Mouse (Mus musculus): Measurements from ENCODE around the gene Npnt.

Gene Npnt

DNA sequence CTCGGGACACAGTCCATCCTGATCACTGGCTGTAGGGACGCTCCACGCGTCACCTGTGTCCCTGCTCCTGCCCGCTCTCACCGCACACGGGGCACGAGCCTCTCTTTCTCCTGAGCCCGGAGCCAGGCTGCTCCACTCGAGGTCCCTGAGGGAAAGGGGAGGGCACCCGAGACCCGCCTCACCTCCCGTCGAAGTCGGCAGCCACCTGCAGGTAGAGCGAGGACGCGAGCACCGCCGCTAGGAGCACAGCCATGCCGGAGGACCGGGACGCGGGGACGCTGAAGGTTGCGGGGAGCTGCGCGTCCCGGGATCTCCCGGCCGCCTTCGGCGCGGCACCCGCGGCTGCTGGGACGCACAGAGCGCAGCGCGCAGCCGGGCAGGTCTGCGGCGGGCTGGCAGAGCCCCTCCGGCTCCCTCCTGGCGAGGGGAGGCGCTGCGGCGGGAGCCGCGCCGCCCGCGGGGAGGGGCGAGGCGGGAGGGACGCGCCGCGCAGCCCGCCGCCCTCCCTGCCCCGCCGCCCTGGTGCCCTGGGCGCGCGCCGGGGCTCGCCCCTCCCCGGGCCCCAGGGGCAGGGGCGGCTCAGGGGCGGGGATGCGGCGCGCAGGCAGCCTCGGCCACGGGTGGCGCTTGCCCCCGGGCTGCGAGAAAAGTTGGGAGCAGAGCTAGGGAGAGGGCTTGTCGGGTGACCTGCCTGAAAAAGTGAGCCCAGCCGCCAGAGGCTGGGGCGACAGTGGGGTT, at the start of gene Npnt:
Gene Npnt, minus strand, starts transcription at position 501 of the 738 bp plus-strand sequence.
- peak; percentile 31 for DNase-seq

DNA sequence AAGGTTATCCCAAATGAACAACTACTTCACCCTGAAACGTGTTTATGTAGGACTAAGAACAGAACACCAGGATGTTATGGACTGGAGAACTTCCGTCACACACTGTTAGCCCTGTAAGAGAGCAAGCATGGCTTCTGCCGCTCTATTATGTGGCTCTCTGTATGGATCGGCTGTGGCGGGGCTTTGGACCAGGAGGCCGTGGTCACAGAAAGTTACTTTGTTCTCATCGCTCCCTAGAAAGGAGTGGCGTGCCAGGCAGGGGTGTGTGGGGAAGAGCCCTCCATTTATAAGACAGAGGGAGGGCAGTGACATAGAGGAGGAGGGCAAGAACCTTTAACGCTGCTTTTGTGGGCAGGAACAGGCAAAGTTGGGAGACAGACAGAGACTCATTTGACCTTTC, 46.2 kb upstream of the Npnt start:
- no peak for DNase-seq

DNA sequence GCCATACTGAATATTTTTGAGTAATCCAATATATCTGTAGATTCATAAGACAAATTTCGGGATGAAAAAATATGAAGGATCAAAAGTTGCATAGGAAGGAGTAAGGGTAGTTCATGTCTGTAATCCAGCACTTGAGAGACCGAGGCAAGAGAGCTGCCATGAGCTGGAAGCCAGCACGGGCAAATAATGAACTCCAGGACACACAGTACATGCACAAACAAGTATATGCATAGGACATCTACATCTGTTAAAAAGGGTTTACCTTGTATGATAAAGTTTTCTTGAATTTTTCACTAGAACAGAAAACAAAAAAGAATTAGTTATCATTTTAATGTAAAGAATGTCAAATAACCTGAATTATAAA, 45.8 kb upstream of the Npnt start:
- DNase-seq: no peak

- no peak for DNase-seq
These were observed 45.2 kb upstream of the Npnt start for GRCm38 (mm10) chr3:132995172-132995903.

- no peak for DNase-seq
These were observed 36.1 kb upstream of the Npnt start for GRCm38 (mm10) chr3:132986188-132986587.

DNA sequence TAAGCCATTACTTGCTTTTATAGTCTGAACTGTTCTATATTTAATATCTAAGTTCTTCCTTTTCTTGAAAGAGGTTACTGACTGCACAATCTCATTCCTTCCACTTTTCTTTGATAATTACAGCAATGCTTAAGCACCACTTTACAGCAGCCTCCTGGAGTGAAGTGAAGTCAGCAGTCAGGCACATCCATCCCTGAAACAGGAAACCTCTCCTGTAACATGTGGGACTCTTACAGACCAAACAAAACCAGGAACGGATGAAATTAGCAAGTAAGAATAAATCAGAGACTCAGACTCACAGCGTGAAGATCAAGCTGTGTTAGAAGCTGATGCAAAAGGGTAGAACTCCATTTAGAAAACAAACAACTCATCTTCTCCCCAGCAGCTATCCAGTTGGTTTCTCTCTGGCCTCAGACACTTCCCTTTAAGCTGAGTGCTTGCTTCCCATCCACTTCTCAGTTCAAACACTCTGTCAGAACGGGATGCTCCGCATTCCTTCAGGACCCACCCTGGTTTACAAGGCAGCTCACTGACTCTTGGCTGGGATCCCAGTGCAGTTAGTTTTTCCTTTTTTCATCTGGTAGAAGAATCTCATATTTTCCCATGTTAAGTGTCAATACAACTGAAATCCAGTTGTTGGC, 33.9 kb upstream of the Npnt start:
- no peak for DNase-seq

GRCm38 (mm10) chr3:132981968-132982367, 31.9 kb upstream of the Npnt start:
- DNase-seq: no peak

GRCm38 (mm10) chr3:132979781-132980461, 29.8 kb upstream of the Npnt start:
- no peak for DNase-seq

GRCm38 (mm10) chr3:132966255-132966654, 16.2 kb upstream of the Npnt start:
- DNase-seq: no peak

GRCm38 (mm10) chr3:132964715-132965507, 14.8 kb upstream of the Npnt start:
- no peak for DNase-seq

DNA sequence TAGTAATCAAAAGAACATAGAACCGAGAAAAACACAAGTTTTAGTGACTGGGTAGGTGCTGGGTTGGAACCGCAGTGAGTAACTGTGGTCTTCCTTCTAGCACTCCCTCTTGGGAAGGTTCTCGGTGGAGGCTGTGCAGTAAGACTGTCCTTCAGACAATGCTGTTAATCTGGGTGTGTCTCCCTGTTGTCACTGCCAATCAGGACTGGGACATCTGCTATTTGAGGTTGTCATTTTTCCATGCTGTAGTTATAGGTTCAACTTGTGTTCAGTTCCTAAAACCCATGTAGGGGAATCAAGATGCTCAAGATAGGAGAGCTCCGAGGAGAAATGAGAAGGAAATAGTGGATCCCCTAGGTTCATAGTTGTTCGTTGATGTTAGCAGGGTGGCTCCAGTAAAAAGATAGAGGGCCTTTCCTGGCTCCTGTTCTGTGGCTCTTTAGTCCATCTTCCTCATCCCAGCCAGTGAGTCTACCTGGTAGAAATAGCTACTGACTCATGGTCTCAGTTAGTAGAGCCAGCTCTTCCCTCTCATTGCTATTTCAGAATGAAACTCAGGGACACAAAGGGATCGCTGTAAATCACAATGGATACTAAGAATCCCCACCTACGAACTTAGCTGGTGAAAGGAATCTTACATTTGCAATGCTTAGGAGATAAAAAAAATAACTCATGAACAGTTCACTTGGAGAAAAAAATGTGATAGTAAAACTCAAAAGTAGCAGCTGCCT, 12.7 kb upstream of the Npnt start:
- no peak for DNase-seq

DNA sequence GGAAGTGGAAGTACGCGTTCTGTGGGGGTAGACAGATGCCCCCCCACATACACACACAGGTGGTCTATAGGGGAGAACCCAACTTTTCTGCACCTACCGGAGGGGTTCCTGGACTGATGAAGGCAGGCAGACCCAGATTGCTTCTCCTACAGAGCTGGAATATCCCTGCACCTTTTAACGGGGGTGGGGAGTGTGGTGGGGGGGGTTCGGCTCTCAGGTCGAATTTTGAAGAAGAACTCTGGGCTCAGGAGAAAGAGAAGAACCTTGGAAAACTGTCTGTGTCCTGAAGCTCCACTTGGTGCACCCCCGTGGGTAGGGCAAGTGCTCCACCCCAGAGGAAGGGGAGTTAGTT, 414 bp upstream of the Npnt start:
- no peak for DNase-seq

- peak; percentile 14 for DNase-seq
These were observed 706 bp downstream of the Npnt start for GRCm38 (mm10) chr3:132949380-132949790.

DNA sequence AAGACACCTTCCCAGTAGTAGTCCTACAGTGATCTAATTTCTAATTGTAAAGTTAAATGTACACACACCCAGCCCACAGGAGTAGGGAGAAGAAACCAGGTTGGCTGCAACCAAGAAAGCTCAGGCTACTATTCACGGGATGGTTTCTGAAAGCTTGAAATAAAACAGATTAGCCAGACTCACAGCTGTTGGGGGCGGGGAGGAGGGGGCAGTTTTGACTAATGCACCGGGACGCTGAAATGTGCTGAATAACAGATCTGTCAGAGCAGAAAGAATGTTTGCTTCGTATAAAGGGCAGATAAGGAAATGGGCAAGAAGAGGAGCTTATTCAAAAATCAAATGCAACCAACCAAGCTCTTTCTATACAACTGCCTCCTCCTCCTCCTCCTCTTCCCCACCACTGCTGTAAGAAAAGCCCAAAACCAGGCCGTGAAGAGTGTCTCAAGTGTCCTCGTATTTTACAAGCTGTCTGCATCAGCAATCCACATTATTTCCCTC, 1.7 kb downstream of the Npnt start:
- DNase-seq: no peak

DNA sequence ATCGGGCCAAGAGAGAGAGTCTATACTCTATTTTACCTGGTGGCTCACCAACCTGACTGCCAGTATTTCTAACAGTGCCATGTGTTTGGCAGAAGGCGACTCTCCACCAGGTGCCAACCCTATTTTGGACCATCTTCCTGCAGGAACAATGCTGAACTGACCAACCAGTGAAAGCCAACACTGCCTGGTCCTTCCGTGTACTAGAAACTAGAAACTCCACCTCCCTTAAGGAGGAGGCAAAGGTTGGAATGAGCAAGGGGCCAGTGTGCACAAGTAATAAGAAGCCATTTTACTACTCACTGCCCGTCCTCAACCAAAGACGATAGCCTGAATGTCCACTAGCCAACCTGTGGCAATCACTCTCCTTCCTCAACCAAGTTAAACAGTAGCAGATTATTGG, 4.0 kb downstream of the Npnt start:
- no peak for DNase-seq

DNA sequence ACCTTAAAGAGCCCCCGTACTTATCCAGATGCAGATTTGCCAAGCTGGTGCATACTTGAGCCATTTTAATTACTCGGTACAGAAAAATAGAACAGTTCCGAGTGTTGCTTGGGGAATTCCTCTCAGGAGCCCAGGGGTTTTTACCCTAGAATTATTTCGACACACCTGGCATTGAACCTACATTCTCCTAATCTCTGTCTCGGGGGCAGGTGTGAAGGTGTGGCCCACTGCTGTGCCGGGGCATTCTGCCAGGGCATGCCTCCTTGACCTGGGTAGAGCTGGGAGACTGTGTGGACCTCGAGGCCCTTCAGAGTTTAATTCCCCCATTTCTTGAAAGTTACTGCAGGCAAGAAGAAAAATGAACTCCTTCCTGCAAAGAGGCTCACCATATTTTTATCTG, 4.4 kb downstream of the Npnt start:
- no peak for DNase-seq

DNA sequence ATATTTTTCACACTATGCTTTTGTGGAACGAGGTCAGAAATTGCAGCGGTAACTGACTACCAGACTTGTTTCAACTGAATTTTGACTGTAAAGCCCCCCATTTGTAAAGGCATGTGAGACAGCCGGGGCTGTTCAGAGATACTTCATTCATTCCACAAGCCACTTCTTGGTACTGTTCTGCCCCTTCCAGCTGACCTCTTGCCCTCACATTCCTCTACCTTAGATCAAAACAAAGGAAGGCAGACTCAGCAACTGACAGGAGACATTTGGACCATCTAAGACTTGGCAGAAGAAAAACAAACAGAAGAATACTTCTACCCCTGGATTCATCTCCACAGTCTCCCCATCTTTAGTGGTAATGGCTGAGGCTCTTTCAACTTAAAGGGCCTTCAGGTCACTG, 5.5 kb downstream of the Npnt start:
- no peak for DNase-seq

- no peak for DNase-seq
These were observed 5.9 kb downstream of the Npnt start for GRCm38 (mm10) chr3:132944193-132944592.

- DNase-seq: no peak
These were observed 7.3 kb downstream of the Npnt start for GRCm38 (mm10) chr3:132942778-132943177.

- no peak for DNase-seq
These were observed 9.7 kb downstream of the Npnt start for GRCm38 (mm10) chr3:132940181-132940990.

- no peak for DNase-seq
These were observed 11.1 kb downstream of the Npnt start for GRCm38 (mm10) chr3:132939006-132939405.

Data from liver (tissue).